Mouse (Mus musculus): ENCODE results near the gene Blm. TPM values are rescaled to one million over a fixed set of nuclear protein-coding genes. Genes with fewer than 3 reads are reported as not detected.

The Blm gene
- polyA plus RNA-seq, 1 experiment = 150 TPM

- no peaks in the 10 kb centered on the region for H3K9me3 ChIP-seq
- peak overlapping the region; percentile 62 for H3K4me3 ChIP-seq (replicated peaks)
- peaks cover 78% of the 10 kb centered on the region for H3K36me3 ChIP-seq (replicated peaks; ENCODE audit: low read length)
- H3K27me3 ChIP-seq (replicated peaks) = no peaks in the 10 kb centered on the region
- TF ChIP-seq FLI1 (IDR thresholded peaks at IDR 0.05; ENCODE audit: low read length) (no peak), GATA1 (IDR thresholded peaks at IDR 0.05; ENCODE audit: borderline replicate concordance, low read length) (no peak)
- peaks cover 74% of the 10 kb centered on the region for H3K4me1 ChIP-seq
Observed at GRCm38 (mm10) chr7:80500099-80500498, 34.8 kb downstream of the Blm start.

DNA sequence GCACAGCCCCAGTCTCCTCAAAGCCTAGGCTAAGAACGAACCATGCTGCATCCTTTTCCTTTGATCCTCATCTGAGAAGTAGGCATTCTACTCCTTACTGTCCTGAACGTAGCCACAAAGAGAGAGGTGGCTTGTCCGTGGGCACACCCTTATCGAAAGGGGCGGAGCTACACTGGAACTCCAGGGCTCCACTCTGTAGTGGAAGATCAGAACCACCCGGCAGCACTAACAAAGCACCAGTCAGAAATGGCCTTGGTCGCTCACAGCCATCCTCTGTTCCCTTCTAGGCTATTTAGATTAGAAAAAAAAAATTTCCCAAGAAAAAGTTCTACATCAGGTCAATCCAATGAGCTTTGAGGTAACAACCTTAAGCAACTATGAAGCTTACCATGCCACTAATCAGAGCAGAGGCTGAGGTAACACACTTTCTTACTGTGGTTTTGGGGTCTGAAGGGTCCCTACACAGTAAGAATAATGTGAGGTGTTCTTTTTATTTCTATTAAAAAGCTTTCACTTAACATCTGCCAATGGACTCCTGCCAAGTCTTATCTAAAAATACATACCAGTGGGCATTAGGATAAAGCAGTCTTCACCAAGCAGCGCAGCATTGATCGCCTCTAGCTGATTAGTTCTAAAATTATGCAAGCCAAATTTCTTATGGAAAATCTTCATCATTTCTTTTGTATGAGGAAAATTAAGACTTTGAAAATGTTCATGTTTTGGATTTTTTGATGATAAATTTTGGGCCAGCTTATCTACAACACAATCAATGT, 35.5 kb downstream of the Blm start:
- H3K9me3 ChIP-seq = no peaks in the 10 kb centered on the region
- H3K4me1 ChIP-seq = peaks cover 74% of the 10 kb centered on the region
- peaks cover 76% of the 10 kb centered on the region for H3K36me3 ChIP-seq (replicated peaks; ENCODE audit: low read length)
- TF ChIP-seq GATA1 (IDR thresholded peaks at IDR 0.05; ENCODE audit: borderline replicate concordance, low read length) (no peak), FLI1 (IDR thresholded peaks at IDR 0.05; ENCODE audit: low read length) (no peak)
- no peak overlapping the region for H3K4me3 ChIP-seq (replicated peaks)
- no peaks in the 10 kb centered on the region for H3K27me3 ChIP-seq (replicated peaks)

- no peaks in the 10 kb centered on the region for H3K9me3 ChIP-seq
- H3K27me3 ChIP-seq (replicated peaks) = no peaks in the 10 kb centered on the region
- H3K4me3 ChIP-seq (replicated peaks) = no peak overlapping the region
- H3K36me3 ChIP-seq (replicated peaks; ENCODE audit: low read length) = peaks cover 76% of the 10 kb centered on the region
- H3K4me1 ChIP-seq = peaks cover 86% of the 10 kb centered on the region
- TF ChIP-seq GATA1 (IDR thresholded peaks at IDR 0.05; ENCODE audit: borderline replicate concordance, low read length) = no peak
- no peak for TF ChIP-seq FLI1 (IDR thresholded peaks at IDR 0.05; ENCODE audit: low read length)
Observed at GRCm38 (mm10) chr7:80496656-80497055, 38.3 kb downstream of the Blm start.

DNA sequence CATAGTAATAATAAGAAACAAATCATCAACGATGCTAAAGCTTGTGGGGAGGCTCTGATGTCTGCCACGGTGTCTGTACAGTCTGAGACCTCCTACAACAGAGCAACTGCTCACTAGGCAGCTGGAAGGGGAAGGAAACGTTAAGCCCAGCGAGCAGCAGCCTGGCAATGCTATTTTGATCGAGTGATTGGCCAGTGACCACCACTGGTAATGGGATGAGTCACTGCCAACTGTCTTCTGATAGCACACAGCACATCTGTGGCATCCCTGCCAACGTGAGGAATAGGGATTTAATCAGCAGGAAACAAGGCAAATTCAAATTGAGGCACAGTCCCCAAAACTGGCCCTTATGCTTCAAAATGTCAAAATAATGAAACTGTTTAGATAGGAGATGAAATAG, 39.7 kb downstream of the Blm start:
- H3K4me3 ChIP-seq (replicated peaks) = peak overlapping the region; percentile 86
- peaks cover 83% of the 10 kb centered on the region for H3K4me1 ChIP-seq
- TF ChIP-seq FLI1 (IDR thresholded peaks at IDR 0.05; ENCODE audit: low read length) (no peak), GATA1 (IDR thresholded peaks at IDR 0.05; ENCODE audit: borderline replicate concordance, low read length) (peak; percentile 70; the same call in 1 of the 3 replicates)
- H3K36me3 ChIP-seq (replicated peaks; ENCODE audit: low read length) = peaks cover 79% of the 10 kb centered on the region
- no peaks in the 10 kb centered on the region for H3K27me3 ChIP-seq (replicated peaks)
- H3K9me3 ChIP-seq = no peaks in the 10 kb centered on the region

- H3K9me3 ChIP-seq = no peaks in the 10 kb centered on the region
- TF ChIP-seq GATA1 (IDR thresholded peaks at IDR 0.05; ENCODE audit: borderline replicate concordance, low read length) (no peak), FLI1 (IDR thresholded peaks at IDR 0.05; ENCODE audit: low read length) (no peak)
- H3K27me3 ChIP-seq (replicated peaks) = no peaks in the 10 kb centered on the region
- H3K4me3 ChIP-seq (replicated peaks) = no peak overlapping the region
- H3K4me1 ChIP-seq = peaks cover 67% of the 10 kb centered on the region
- peaks cover 84% of the 10 kb centered on the region for H3K36me3 ChIP-seq (replicated peaks; ENCODE audit: low read length)
Observed at GRCm38 (mm10) chr7:80491995-80492394, 42.9 kb downstream of the Blm start.

GRCm38 (mm10) chr7:80491086-80491485, 43.8 kb downstream of the Blm start:
- Histone ChIP-seq H3K36me3 (replicated peaks; ENCODE audit: low read length) (peaks cover 81% of the 10 kb centered on the region), H3K4me1 (peaks cover 65% of the 10 kb centered on the region), H3K27me3 (replicated peaks) (no peaks in the 10 kb centered on the region), H3K9me3 (no peaks in the 10 kb centered on the region), H3K4me3 (replicated peaks) (no peak overlapping the region)
- TF ChIP-seq FLI1 (IDR thresholded peaks at IDR 0.05; ENCODE audit: low read length) (no peak), GATA1 (IDR thresholded peaks at IDR 0.05; ENCODE audit: borderline replicate concordance, low read length) (no peak)

- Histone ChIP-seq H3K4me1 (peaks cover 66% of the 10 kb centered on the region), H3K9me3 (no peaks in the 10 kb centered on the region), H3K36me3 (replicated peaks; ENCODE audit: low read length) (peaks cover 85% of the 10 kb centered on the region), H3K4me3 (replicated peaks) (no peak overlapping the region), H3K27me3 (replicated peaks) (no peaks in the 10 kb centered on the region)
- TF ChIP-seq FLI1 (IDR thresholded peaks at IDR 0.05; ENCODE audit: low read length) (no peak), GATA1 (IDR thresholded peaks at IDR 0.05; ENCODE audit: borderline replicate concordance, low read length) (no peak)
Observed at GRCm38 (mm10) chr7:80490351-80490750, 44.6 kb downstream of the Blm start.

DNA sequence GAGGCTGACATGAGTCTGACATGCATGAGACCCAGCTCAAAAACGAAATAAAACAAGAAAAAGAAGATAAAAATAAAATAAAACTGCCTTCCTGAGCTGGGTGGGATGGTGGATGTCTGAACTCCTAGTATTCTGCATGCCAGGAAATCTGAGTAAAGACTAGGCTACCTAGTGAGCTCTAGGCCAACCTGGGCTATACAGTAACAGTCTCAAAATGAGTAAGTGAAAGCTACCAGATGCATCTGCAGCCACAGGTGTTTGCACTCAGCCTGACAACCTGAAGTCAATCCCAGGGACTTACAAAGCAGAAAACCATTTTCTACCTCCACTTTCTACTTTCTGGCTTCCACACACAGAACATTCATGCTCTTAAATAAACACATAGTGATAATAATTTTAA, 45.5 kb downstream of the Blm start:
- Histone ChIP-seq H3K27me3 (replicated peaks) (no peaks in the 10 kb centered on the region), H3K4me3 (replicated peaks) (no peak overlapping the region), H3K36me3 (replicated peaks; ENCODE audit: low read length) (peaks cover 86% of the 10 kb centered on the region), H3K9me3 (no peaks in the 10 kb centered on the region), H3K4me1 (peaks cover 66% of the 10 kb centered on the region)
- no peak for TF ChIP-seq FLI1 (IDR thresholded peaks at IDR 0.05; ENCODE audit: low read length)
- no peak for TF ChIP-seq GATA1 (IDR thresholded peaks at IDR 0.05; ENCODE audit: borderline replicate concordance, low read length)

DNA sequence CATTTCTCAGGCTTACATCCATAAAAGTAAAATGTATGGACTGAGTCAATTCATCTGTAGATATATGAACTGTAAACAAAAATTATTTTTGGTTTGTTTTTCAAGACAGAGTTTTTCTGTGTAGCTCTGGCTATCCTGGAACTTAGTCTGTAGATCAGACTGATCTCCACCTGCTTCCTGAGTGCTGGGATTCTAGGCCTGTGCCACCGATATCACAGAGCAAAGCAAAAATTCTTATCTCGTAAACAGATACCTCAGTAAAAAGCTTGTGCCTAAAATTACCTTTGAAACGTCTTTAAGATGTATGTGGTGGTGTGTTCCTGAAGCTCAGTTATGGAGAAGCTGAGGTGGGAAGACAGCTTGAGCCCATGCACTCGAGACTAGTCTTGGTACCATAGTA, 47.7 kb downstream of the Blm start:
- no peaks in the 10 kb centered on the region for H3K9me3 ChIP-seq
- peaks cover 81% of the 10 kb centered on the region for H3K36me3 ChIP-seq (replicated peaks; ENCODE audit: low read length)
- peaks cover 50% of the 10 kb centered on the region for H3K4me1 ChIP-seq
- H3K27me3 ChIP-seq (replicated peaks) = no peaks in the 10 kb centered on the region
- no peak for TF ChIP-seq GATA1 (IDR thresholded peaks at IDR 0.05; ENCODE audit: borderline replicate concordance, low read length)
- TF ChIP-seq FLI1 (IDR thresholded peaks at IDR 0.05; ENCODE audit: low read length) = no peak
- no peak overlapping the region for H3K4me3 ChIP-seq (replicated peaks)

DNA sequence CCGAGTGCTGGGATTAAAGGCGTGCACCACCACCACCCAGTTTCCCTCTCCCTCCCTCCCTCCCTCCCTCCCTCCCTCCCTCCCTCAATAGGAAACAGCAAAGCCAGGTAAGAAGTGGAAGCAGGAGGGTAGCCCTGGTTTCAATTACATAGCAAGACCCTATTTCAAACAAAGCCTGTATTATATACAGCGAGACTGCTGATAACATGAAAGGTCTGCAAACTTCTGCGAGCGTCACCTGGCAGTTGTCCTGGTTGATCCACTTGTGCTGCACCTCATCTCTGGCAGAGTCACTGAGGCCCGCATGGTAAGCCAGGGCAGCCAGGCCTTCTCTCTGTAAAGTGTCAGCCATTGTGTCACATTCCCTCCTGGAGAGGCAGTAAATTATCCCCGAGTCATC, 54.8 kb downstream of the Blm start:
- no peaks in the 10 kb centered on the region for H3K9me3 ChIP-seq
- no peak overlapping the region for H3K4me3 ChIP-seq (replicated peaks)
- H3K27me3 ChIP-seq (replicated peaks) = no peaks in the 10 kb centered on the region
- TF ChIP-seq FLI1 (IDR thresholded peaks at IDR 0.05; ENCODE audit: low read length) (no peak), GATA1 (IDR thresholded peaks at IDR 0.05; ENCODE audit: borderline replicate concordance, low read length) (no peak)
- H3K4me1 ChIP-seq = peaks cover 28% of the 10 kb centered on the region
- H3K36me3 ChIP-seq (replicated peaks; ENCODE audit: low read length) = peaks cover 88% of the 10 kb centered on the region
